Mouse (Mus musculus): Measurements from ENCODE around the gene Scamp3. TPM values are rescaled to one million over a fixed set of nuclear protein-coding genes. Genes with fewer than 3 reads are reported as not detected.

Scamp3 gene
- polyA plus RNA-seq (2015; fragmentation: Nextera tagmentation; extraction: Ambion mirVana): 141 and 142 TPM in 2 replicates

- Histone ChIP-seq H3K9ac (ENCODE audit: low read depth, low read length) (peak within 1 kb of the TSS; percentile 80), H3K27ac (ENCODE audit: low read length) (peak within 1 kb of the TSS; percentile 80), H3K36me3 (ENCODE audit: control insufficient read depth, insufficient read depth, low read length) (peaks cover 26% of the 10 kb centered on the region), H3K9me3 (ENCODE audit: control insufficient read depth, low read length) (no peaks in the 10 kb centered on the region), H3K4me1 (ENCODE audit: control insufficient read depth, insufficient read depth, low read length) (peaks cover 12% of the 10 kb centered on the region), H3K4me2 (ENCODE audit: low read depth, low read length) (peak within 1 kb of the TSS; percentile 69), H3K27me3 (replicated peaks; ENCODE audit: control insufficient read depth, insufficient read depth, low read length) (no peaks in the 10 kb centered on the region), H3K4me3 (ENCODE audit: low read length) (peak within 1 kb of the TSS; percentile 70)
- under 1% methylated on average over 43 of the region's 43 CpGs for WGBS
- peak; percentile 95 for ATAC-seq
These were observed at the start of gene Scamp3 for GRCm38 (mm10) chr3:89177242-89178106. Gene Scamp3, plus strand, starts transcription at chr3:89177473.

DNA sequence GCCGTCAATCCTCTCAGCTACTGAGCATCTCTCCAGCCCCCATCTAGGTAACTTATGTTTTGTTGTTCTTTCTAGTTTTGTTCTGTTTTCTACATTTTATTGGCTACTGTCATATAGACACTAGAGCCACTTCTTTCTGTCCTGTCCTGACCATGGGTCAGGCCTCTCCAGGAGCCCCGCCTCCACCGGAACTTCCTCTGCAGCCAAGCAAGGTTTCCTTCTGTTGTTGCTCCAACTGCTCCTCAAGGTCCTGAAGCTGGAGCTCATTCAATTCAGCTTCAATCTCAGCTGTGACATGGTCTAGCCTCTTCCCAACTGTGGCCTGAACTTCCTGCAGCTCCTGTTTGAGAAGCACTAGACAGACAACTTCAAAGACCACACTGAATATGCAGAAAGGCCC, 47.4 kb upstream of the Scamp3 start:
- Histone ChIP-seq H3K4me1 (ENCODE audit: control insufficient read depth, insufficient read depth, low read length) (peaks cover 19% of the 10 kb centered on the region), H3K27me3 (replicated peaks; ENCODE audit: control insufficient read depth, insufficient read depth, low read length) (no peaks in the 10 kb centered on the region), H3K36me3 (ENCODE audit: control insufficient read depth, insufficient read depth, low read length) (no peaks in the 10 kb centered on the region), H3K4me2 (ENCODE audit: low read depth, low read length) (no peak overlapping the region), H3K9ac (ENCODE audit: low read depth, low read length) (no peak overlapping the region), H3K9me3 (ENCODE audit: control insufficient read depth, low read length) (no peaks in the 10 kb centered on the region), H3K27ac (ENCODE audit: low read length) (no peak overlapping the region), H3K4me3 (ENCODE audit: low read length) (no peak overlapping the region)
- WGBS: 85% methylated on average over 3 of the region's 3 CpGs
- no peak for ATAC-seq

GRCm38 (mm10) chr3:89131816-89132215, 45.5 kb upstream of the Scamp3 start:
- Histone ChIP-seq H3K4me3 (ENCODE audit: low read length) (no peak overlapping the region; the same call in 1 of the 2 replicates), H3K27me3 (replicated peaks; ENCODE audit: control insufficient read depth, insufficient read depth, low read length) (no peaks in the 10 kb centered on the region), H3K4me2 (ENCODE audit: low read depth, low read length) (peak overlapping the region; percentile 69), H3K9ac (ENCODE audit: low read depth, low read length) (peak overlapping the region; percentile 69), H3K9me3 (ENCODE audit: control insufficient read depth, low read length) (no peaks in the 10 kb centered on the region), H3K4me1 (ENCODE audit: control insufficient read depth, insufficient read depth, low read length) (peaks cover 19% of the 10 kb centered on the region), H3K36me3 (ENCODE audit: control insufficient read depth, insufficient read depth, low read length) (no peaks in the 10 kb centered on the region), H3K27ac (ENCODE audit: low read length) (no peak overlapping the region)
- no peak for ATAC-seq
- WGBS: 39% methylated on average over 4 of the region's 4 CpGs

- Histone ChIP-seq H3K36me3 (ENCODE audit: control insufficient read depth, insufficient read depth, low read length) (no peaks in the 10 kb centered on the region), H3K27me3 (replicated peaks; ENCODE audit: control insufficient read depth, insufficient read depth, low read length) (no peaks in the 10 kb centered on the region), H3K4me3 (ENCODE audit: low read length) (peak overlapping the region; percentile 44), H3K4me2 (ENCODE audit: low read depth, low read length) (peak overlapping the region; percentile 69), H3K9me3 (ENCODE audit: control insufficient read depth, low read length) (no peaks in the 10 kb centered on the region), H3K27ac (ENCODE audit: low read length) (peak overlapping the region; percentile 96), H3K9ac (ENCODE audit: low read depth, low read length) (peak overlapping the region; percentile 69), H3K4me1 (ENCODE audit: control insufficient read depth, insufficient read depth, low read length) (peaks cover 19% of the 10 kb centered on the region)
- WGBS: 16% methylated on average over 30 of the region's 30 CpGs
- ATAC-seq: peak; percentile 29
These were observed 44.8 kb upstream of the Scamp3 start for GRCm38 (mm10) chr3:89132285-89133062.

GRCm38 (mm10) chr3:89133063-89133450, 44.2 kb upstream of the Scamp3 start:
- no peak for ATAC-seq
- Histone ChIP-seq H3K9me3 (ENCODE audit: control insufficient read depth, low read length) (no peaks in the 10 kb centered on the region), H3K4me1 (ENCODE audit: control insufficient read depth, insufficient read depth, low read length) (peaks cover 19% of the 10 kb centered on the region), H3K36me3 (ENCODE audit: control insufficient read depth, insufficient read depth, low read length) (no peaks in the 10 kb centered on the region), H3K4me2 (ENCODE audit: low read depth, low read length) (peak overlapping the region; percentile 19; the same call in 1 of the 2 replicates), H3K4me3 (ENCODE audit: low read length) (no peak overlapping the region), H3K9ac (ENCODE audit: low read depth, low read length) (peak overlapping the region; percentile 69), H3K27ac (ENCODE audit: low read length) (peak overlapping the region; percentile 96), H3K27me3 (replicated peaks; ENCODE audit: control insufficient read depth, insufficient read depth, low read length) (no peaks in the 10 kb centered on the region)
- 69% methylated on average over 7 of the region's 7 CpGs for WGBS

GRCm38 (mm10) chr3:89133752-89134151, 43.5 kb upstream of the Scamp3 start:
- no peaks in the 10 kb centered on the region for H3K9me3 ChIP-seq (ENCODE audit: control insufficient read depth, low read length)
- no peak overlapping the region for H3K4me3 ChIP-seq (ENCODE audit: low read length)
- no peaks in the 10 kb centered on the region for H3K27me3 ChIP-seq (replicated peaks; ENCODE audit: control insufficient read depth, insufficient read depth, low read length)
- peak overlapping the region; percentile 19; the same call in 1 of the 2 replicates for H3K4me2 ChIP-seq (ENCODE audit: low read depth, low read length)
- ATAC-seq: peak; percentile 81
- peak overlapping the region; percentile 69; the same call in 1 of the 2 replicates for H3K9ac ChIP-seq (ENCODE audit: low read depth, low read length)
- WGBS: 58% methylated on average over 1 of the region's 1 CpGs
- peak overlapping the region; percentile 96 for H3K27ac ChIP-seq (ENCODE audit: low read length)
- H3K36me3 ChIP-seq (ENCODE audit: control insufficient read depth, insufficient read depth, low read length): no peaks in the 10 kb centered on the region
- peaks cover 19% of the 10 kb centered on the region for H3K4me1 ChIP-seq (ENCODE audit: control insufficient read depth, insufficient read depth, low read length)

GRCm38 (mm10) chr3:89135958-89136357, 41.3 kb upstream of the Scamp3 start, which contains the start of gene Pklr:
Gene Pklr, plus strand, starts transcription at chr3:89136142.
- peak within 1 kb of the TSS; percentile 49 for H3K4me2 ChIP-seq (ENCODE audit: low read depth, low read length)
- no peaks in the 10 kb centered on the region for H3K27me3 ChIP-seq (replicated peaks; ENCODE audit: control insufficient read depth, insufficient read depth, low read length)
- H3K9ac ChIP-seq (ENCODE audit: low read depth, low read length): peak within 1 kb of the TSS; percentile 64
- 48% methylated on average over 3 of the region's 3 CpGs for WGBS
- no peak for ATAC-seq
- peaks cover 22% of the 10 kb centered on the region for H3K4me1 ChIP-seq (ENCODE audit: control insufficient read depth, insufficient read depth, low read length)
- no peaks in the 10 kb centered on the region for H3K36me3 ChIP-seq (ENCODE audit: control insufficient read depth, insufficient read depth, low read length)
- peak within 1 kb of the TSS; percentile 92 for H3K27ac ChIP-seq (ENCODE audit: low read length)
- H3K9me3 ChIP-seq (ENCODE audit: control insufficient read depth, low read length): no peaks in the 10 kb centered on the region
- peak within 1 kb of the TSS; percentile 43 for H3K4me3 ChIP-seq (ENCODE audit: low read length)

DNA sequence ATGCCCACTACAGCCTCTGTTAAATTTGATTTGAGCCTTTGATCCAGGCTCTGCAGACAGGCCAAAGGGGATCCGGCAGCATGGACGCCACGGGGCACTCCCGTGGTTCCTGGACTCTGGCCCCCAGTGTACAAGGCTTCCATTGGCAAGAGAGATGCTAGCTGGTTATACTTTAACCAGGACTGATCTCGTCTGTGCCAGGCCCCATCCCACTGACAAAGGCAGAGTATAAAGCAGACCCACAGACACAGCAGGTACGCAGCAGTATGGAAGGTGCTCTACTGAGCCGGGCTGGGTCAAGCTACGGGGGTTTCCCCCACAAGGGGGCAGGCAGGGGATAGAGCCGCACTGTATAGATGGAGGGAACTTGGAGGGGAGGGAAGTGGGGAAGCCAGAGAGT, 40.9 kb upstream of the Scamp3 start:
- H3K9ac ChIP-seq (ENCODE audit: low read depth, low read length): peak overlapping the region; percentile 64
- H3K4me3 ChIP-seq (ENCODE audit: low read length): peak overlapping the region; percentile 43
- H3K27me3 ChIP-seq (replicated peaks; ENCODE audit: control insufficient read depth, insufficient read depth, low read length): no peaks in the 10 kb centered on the region
- 24% methylated on average over 9 of the region's 9 CpGs for WGBS
- ATAC-seq: peak; percentile 86
- no peaks in the 10 kb centered on the region for H3K9me3 ChIP-seq (ENCODE audit: control insufficient read depth, low read length)
- peaks cover 22% of the 10 kb centered on the region for H3K4me1 ChIP-seq (ENCODE audit: control insufficient read depth, insufficient read depth, low read length)
- H3K27ac ChIP-seq (ENCODE audit: low read length): peak overlapping the region; percentile 92
- peak overlapping the region; percentile 49 for H3K4me2 ChIP-seq (ENCODE audit: low read depth, low read length)
- H3K36me3 ChIP-seq (ENCODE audit: control insufficient read depth, insufficient read depth, low read length): no peaks in the 10 kb centered on the region

DNA sequence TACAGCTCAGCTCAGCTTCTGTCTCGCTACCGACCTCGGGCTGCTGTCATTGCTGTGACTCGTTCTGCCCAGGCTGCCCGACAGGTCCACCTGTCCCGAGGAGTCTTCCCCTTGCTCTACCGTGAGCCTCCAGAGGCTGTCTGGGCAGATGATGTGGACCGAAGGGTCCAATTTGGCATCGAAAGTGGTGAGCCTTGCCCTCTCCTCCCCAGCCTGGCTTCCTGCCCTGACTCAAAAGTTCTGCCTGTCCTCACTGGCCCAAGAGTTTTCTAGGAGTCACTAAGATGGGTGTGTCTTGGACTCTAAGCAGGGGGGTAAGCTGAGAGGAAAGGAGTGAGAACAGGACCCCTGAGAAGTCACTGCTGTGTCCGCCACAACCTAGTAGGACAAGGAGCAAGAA, 32.5 kb upstream of the Scamp3 start:
- H3K27me3 ChIP-seq (replicated peaks; ENCODE audit: control insufficient read depth, insufficient read depth, low read length): no peaks in the 10 kb centered on the region
- ATAC-seq: no peak

More for the DNA sequence above, 32.5 kb upstream of the Scamp3 start:
- Histone ChIP-seq H3K4me3 (ENCODE audit: low read length) (no peak overlapping the region), H3K27ac (ENCODE audit: low read length) (no peak overlapping the region), H3K9ac (ENCODE audit: low read depth, low read length) (no peak overlapping the region), H3K4me1 (ENCODE audit: control insufficient read depth, insufficient read depth, low read length) (peaks cover 6% of the 10 kb centered on the region; the same call in 1 of the 2 replicates), H3K4me2 (ENCODE audit: low read depth, low read length) (no peak overlapping the region), H3K9me3 (ENCODE audit: control insufficient read depth, low read length) (no peaks in the 10 kb centered on the region), H3K36me3 (ENCODE audit: control insufficient read depth, insufficient read depth, low read length) (peaks cover 4% of the 10 kb centered on the region; the same call in 1 of the 2 replicates)
- 77% methylated on average over 10 of the region's 10 CpGs for WGBS

Data from intestine, embryonic 16.5 days (tissue).